Mouse (Mus musculus): Measurements from ENCODE around the gene Nos1ap. TPM values are rescaled to one million over a fixed set of nuclear protein-coding genes. Genes with fewer than 3 reads are reported as not detected.

The Nos1ap gene
- polyA plus RNA-seq, 1 experiment from 2014 or later = 7.7 TPM

- Histone ChIP-seq H3K27ac (replicated peaks; ENCODE audit: low read depth, low read length) (no peak overlapping the region), H3K9ac (ENCODE audit: low read depth, low read length) (no peak overlapping the region), H3K4me1 (ENCODE audit: control insufficient read depth, insufficient read depth, low read length) (no peaks in the 10 kb centered on the region), H3K9me3 (ENCODE audit: control insufficient read depth, low read length) (no peaks in the 10 kb centered on the region), H3K27me3 (replicated peaks; ENCODE audit: control insufficient read depth, insufficient read depth, low read length) (no peaks in the 10 kb centered on the region), H3K36me3 (ENCODE audit: control insufficient read depth, insufficient read depth, low read length) (no peaks in the 10 kb centered on the region), H3K4me3 (ENCODE audit: low read depth, low read length) (no peak overlapping the region), H3K4me2 (ENCODE audit: low read depth, low read length) (no peak overlapping the region)
- ATAC-seq (ENCODE audit: low read depth) = no peak
- 75% methylated on average over 1 of the region's 1 CpGs for WGBS
- DNase-seq (ENCODE audit: low spot score) = no peak
These were observed 195.0 kb downstream of the Nos1ap start for GRCm38 (mm10) chr1:170394641-170395040.

- Histone ChIP-seq H3K4me1 (ENCODE audit: control insufficient read depth, insufficient read depth, low read length) (no peaks in the 10 kb centered on the region), H3K9ac (ENCODE audit: low read depth, low read length) (no peak overlapping the region), H3K4me3 (ENCODE audit: low read depth, low read length) (no peak overlapping the region), H3K4me2 (ENCODE audit: low read depth, low read length) (no peak overlapping the region), H3K27ac (replicated peaks; ENCODE audit: low read depth, low read length) (no peak overlapping the region; the same call in 1 of the 2 replicates), H3K9me3 (ENCODE audit: control insufficient read depth, low read length) (no peaks in the 10 kb centered on the region), H3K36me3 (ENCODE audit: control insufficient read depth, insufficient read depth, low read length) (no peaks in the 10 kb centered on the region), H3K27me3 (replicated peaks; ENCODE audit: control insufficient read depth, insufficient read depth, low read length) (no peaks in the 10 kb centered on the region)
- peak; percentile 62; the same call in 1 of the 2 replicates for ATAC-seq (ENCODE audit: low read depth)
- WGBS = 65% methylated on average over 14 of the region's 14 CpGs
- peak; percentile 79 for DNase-seq (ENCODE audit: low spot score)
These were observed 196.6 kb downstream of the Nos1ap start for GRCm38 (mm10) chr1:170392771-170393728.

- WGBS = 39% methylated on average over 12 of the region's 12 CpGs
- no peaks in the 10 kb centered on the region for H3K36me3 ChIP-seq (ENCODE audit: control insufficient read depth, insufficient read depth, low read length)
- no peak overlapping the region for H3K27ac ChIP-seq (replicated peaks; ENCODE audit: low read depth, low read length)
- H3K4me2 ChIP-seq (ENCODE audit: low read depth, low read length) = no peak overlapping the region
- DNase-seq (ENCODE audit: low spot score) = peak; percentile 75
- ATAC-seq (ENCODE audit: low read depth) = peak; percentile 37
- no peaks in the 10 kb centered on the region for H3K27me3 ChIP-seq (replicated peaks; ENCODE audit: control insufficient read depth, insufficient read depth, low read length)
- no peaks in the 10 kb centered on the region for H3K9me3 ChIP-seq (ENCODE audit: control insufficient read depth, low read length)
- H3K4me1 ChIP-seq (ENCODE audit: control insufficient read depth, insufficient read depth, low read length) = no peaks in the 10 kb centered on the region
- H3K4me3 ChIP-seq (ENCODE audit: low read depth, low read length) = no peak overlapping the region
- H3K9ac ChIP-seq (ENCODE audit: low read depth, low read length) = no peak overlapping the region
These were observed 202.3 kb downstream of the Nos1ap start for GRCm38 (mm10) chr1:170387180-170387912.

- H3K4me3 ChIP-seq (ENCODE audit: low read depth, low read length) = no peak overlapping the region
- H3K36me3 ChIP-seq (ENCODE audit: control insufficient read depth, insufficient read depth, low read length) = no peaks in the 10 kb centered on the region
- H3K4me2 ChIP-seq (ENCODE audit: low read depth, low read length) = no peak overlapping the region
- no peak overlapping the region for H3K27ac ChIP-seq (replicated peaks; ENCODE audit: low read depth, low read length)
- H3K27me3 ChIP-seq (replicated peaks; ENCODE audit: control insufficient read depth, insufficient read depth, low read length) = no peaks in the 10 kb centered on the region
- no peak overlapping the region for H3K9ac ChIP-seq (ENCODE audit: low read depth, low read length)
- DNase-seq (ENCODE audit: low spot score) = no peak
- no peak for ATAC-seq (ENCODE audit: low read depth)
- H3K4me1 ChIP-seq (ENCODE audit: control insufficient read depth, insufficient read depth, low read length) = no peaks in the 10 kb centered on the region
- no peaks in the 10 kb centered on the region for H3K9me3 ChIP-seq (ENCODE audit: control insufficient read depth, low read length)
- WGBS = 82% methylated on average over 10 of the region's 10 CpGs
These were observed 204.2 kb downstream of the Nos1ap start for GRCm38 (mm10) chr1:170385416-170385815.

GRCm38 (mm10) chr1:170383530-170383929 lies 206.1 kb downstream of the Nos1ap start:
- Histone ChIP-seq H3K4me1 (ENCODE audit: control insufficient read depth, insufficient read depth, low read length) (no peaks in the 10 kb centered on the region; the same call in 1 of the 2 replicates), H3K4me2 (ENCODE audit: low read depth, low read length) (no peak overlapping the region), H3K4me3 (ENCODE audit: low read depth, low read length) (no peak overlapping the region), H3K27me3 (replicated peaks; ENCODE audit: control insufficient read depth, insufficient read depth, low read length) (no peaks in the 10 kb centered on the region), H3K9me3 (ENCODE audit: control insufficient read depth, low read length) (no peaks in the 10 kb centered on the region), H3K36me3 (ENCODE audit: control insufficient read depth, insufficient read depth, low read length) (no peaks in the 10 kb centered on the region), H3K27ac (replicated peaks; ENCODE audit: low read depth, low read length) (no peak overlapping the region), H3K9ac (ENCODE audit: low read depth, low read length) (no peak overlapping the region)
- DNase-seq (ENCODE audit: low spot score) = no peak
- WGBS = 83% methylated on average over 7 of the region's 7 CpGs
- no peak for ATAC-seq (ENCODE audit: low read depth)

GRCm38 (mm10) chr1:170381457-170381856 lies 208.2 kb downstream of the Nos1ap start:
- no peaks in the 10 kb centered on the region for H3K9me3 ChIP-seq (ENCODE audit: control insufficient read depth, low read length)
- H3K4me1 ChIP-seq (ENCODE audit: control insufficient read depth, insufficient read depth, low read length) = no peaks in the 10 kb centered on the region; the same call in 1 of the 2 replicates
- H3K27ac ChIP-seq (replicated peaks; ENCODE audit: low read depth, low read length) = no peak overlapping the region
- H3K4me3 ChIP-seq (ENCODE audit: low read depth, low read length) = no peak overlapping the region
- no peaks in the 10 kb centered on the region for H3K27me3 ChIP-seq (replicated peaks; ENCODE audit: control insufficient read depth, insufficient read depth, low read length)
- H3K36me3 ChIP-seq (ENCODE audit: control insufficient read depth, insufficient read depth, low read length) = no peaks in the 10 kb centered on the region
- no peak overlapping the region for H3K9ac ChIP-seq (ENCODE audit: low read depth, low read length)
- DNase-seq (ENCODE audit: low spot score) (peak; percentile 26), ATAC-seq (ENCODE audit: low read depth) (peak; percentile 89)
- H3K4me2 ChIP-seq (ENCODE audit: low read depth, low read length) = no peak overlapping the region
- WGBS = 32% methylated on average over 3 of the region's 3 CpGs

GRCm38 (mm10) chr1:170380505-170380904 lies 209.2 kb downstream of the Nos1ap start:
- H3K27ac ChIP-seq (replicated peaks; ENCODE audit: low read depth, low read length) = no peak overlapping the region; the same call in 1 of the 2 replicates
- H3K4me1 ChIP-seq (ENCODE audit: control insufficient read depth, insufficient read depth, low read length) = no peaks in the 10 kb centered on the region; the same call in 1 of the 2 replicates
- 25% methylated on average over 2 of the region's 2 CpGs for WGBS
- no peaks in the 10 kb centered on the region for H3K36me3 ChIP-seq (ENCODE audit: control insufficient read depth, insufficient read depth, low read length)
- DNase-seq (ENCODE audit: low spot score) = no peak
- H3K27me3 ChIP-seq (replicated peaks; ENCODE audit: control insufficient read depth, insufficient read depth, low read length) = no peaks in the 10 kb centered on the region
- no peak for ATAC-seq (ENCODE audit: low read depth)
- no peaks in the 10 kb centered on the region for H3K9me3 ChIP-seq (ENCODE audit: control insufficient read depth, low read length)
- no peak overlapping the region for H3K4me3 ChIP-seq (ENCODE audit: low read depth, low read length)
- H3K9ac ChIP-seq (ENCODE audit: low read depth, low read length) = no peak overlapping the region
- no peak overlapping the region for H3K4me2 ChIP-seq (ENCODE audit: low read depth, low read length)

GRCm38 (mm10) chr1:170375721-170376120 lies 213.9 kb downstream of the Nos1ap start:
- 91% methylated on average over 5 of the region's 5 CpGs for WGBS
- no peaks in the 10 kb centered on the region for H3K36me3 ChIP-seq (ENCODE audit: control insufficient read depth, insufficient read depth, low read length)
- H3K4me3 ChIP-seq (ENCODE audit: low read depth, low read length) = no peak overlapping the region
- no peak overlapping the region for H3K27ac ChIP-seq (replicated peaks; ENCODE audit: low read depth, low read length)
- no peaks in the 10 kb centered on the region for H3K9me3 ChIP-seq (ENCODE audit: control insufficient read depth, low read length)
- DNase-seq (ENCODE audit: low spot score) = no peak
- no peak for ATAC-seq (ENCODE audit: low read depth)
- no peaks in the 10 kb centered on the region for H3K27me3 ChIP-seq (replicated peaks; ENCODE audit: control insufficient read depth, insufficient read depth, low read length)
- no peak overlapping the region for H3K9ac ChIP-seq (ENCODE audit: low read depth, low read length)
- no peak overlapping the region for H3K4me2 ChIP-seq (ENCODE audit: low read depth, low read length)
- no peaks in the 10 kb centered on the region; the same call in 1 of the 2 replicates for H3K4me1 ChIP-seq (ENCODE audit: control insufficient read depth, insufficient read depth, low read length)
